Mouse (Mus musculus) central nervous system, embryonic 14 days (tissue): ENCODE data around the gene Jkamp. TPM values are rescaled to one million over a fixed set of nuclear protein-coding genes. Genes with fewer than 3 reads are reported as not detected.

Experiments
- polyA plus RNA-seq: library from polyadenylated mRNA; depleted of rRNA; stranded (reverse); fragments of >200 nt; gene quantifications from 2 replicates; pipeline ENCODE4 v1.2.3, GENCODE M21; 2012; rRNA removed

Gene Jkamp
- polyA plus RNA-seq: 95.1 and 102 TPM in 2 replicates

DNA sequence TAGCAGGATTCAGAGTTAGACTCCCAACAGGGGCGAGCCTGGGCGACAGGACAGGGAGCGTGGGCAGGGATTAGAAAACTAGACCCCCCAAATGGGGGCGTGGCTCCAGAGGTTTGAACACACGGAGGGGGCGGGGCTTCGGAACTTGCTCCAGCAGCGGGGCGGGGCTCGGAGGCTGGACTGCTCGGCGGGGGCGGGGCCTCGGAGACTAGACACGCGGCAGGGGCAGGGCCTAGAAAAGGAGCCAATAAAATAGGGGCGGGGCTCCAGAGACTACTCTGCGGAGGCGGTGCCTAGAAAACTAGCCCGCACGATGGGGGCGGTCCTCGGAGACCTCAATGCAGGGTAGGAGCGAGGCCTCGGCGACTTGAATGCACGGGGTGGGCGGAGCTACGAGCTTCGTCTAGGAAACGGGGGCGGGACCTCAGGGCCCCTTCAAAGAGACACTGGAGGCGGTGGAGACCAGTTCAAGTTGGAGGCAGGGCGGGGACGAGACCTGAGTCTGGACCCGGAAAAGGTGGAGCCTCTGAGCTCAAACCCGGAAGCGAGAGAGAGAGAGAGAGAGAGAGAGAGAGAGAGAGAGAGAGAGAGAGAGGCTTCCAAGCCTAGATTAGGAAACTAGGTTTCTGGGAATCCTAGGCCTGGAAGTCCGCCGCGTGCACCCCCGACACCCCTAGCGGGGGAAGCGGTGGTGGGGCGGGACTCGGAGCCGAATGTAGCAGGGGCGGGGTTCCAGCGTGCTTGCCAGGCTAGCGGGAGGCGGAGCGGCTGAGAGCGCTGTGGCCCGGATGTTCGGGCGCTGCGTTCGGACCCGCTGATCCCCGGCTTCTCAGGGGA is at the start of gene Jkamp, which contains the start of gene L3hypdh:
TSS of gene Jkamp (plus strand) at position 261 of the 837 bp plus-strand sequence.
TSS of gene L3hypdh (minus strand) at position 111 of the 837 bp plus-strand sequence.

DNA sequence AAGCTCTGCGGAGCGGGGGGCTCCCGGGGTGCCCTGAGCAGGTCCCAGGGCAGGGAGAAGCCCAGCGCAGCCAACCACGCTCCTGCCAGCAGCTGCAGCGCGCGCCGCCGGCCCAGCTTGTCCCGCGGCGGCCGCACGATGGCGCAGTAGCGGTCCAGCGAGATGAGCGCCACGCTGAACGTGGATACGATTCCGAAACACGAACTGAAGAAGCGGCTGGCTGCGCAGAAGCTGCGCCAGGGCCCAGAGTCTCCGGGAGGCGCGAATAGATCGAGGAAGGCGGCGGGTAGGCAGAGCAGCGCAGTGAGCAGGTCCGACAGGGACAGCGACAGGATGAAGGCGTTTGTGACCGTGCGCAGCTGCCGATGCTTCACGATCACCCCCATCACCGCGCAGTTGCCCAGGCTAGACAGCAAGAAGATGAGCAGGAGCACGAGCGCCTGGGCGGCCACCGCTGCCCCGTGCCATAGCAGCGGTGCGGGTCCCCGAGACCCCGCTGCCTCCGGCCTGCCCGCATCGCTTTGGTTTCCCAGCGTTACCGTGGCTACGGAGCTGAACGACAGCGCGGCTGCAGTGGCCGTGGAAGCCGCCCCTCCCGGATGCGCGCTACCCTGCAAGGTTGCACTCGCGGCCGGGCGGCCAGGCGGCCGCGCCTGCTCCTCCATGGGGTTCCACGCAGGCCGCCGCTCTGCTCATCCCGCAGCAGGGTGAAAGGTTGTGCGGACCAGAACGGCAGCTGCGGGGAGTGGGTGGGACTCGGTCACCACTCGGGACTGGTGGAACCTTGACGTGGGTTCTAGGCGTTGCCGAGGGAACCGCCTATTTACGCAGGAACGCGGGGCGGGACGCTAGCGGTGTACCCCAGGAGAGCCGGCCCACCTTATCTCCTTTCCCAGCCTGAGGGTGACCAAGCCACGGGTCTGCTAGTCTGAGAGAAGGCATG is 14.8 kb upstream of the Jkamp start, which contains the start of gene Gpr135:
TSS of gene Gpr135 (minus strand) at position 799 of the 943 bp plus-strand sequence.

Other genes with a start within 250 kb of the Jkamp start
- 7.4 TPM in 2 replicates for gene Gpr135, start 14.5 kb upstream of the Jkamp start, polyA plus RNA-seq
- gene L3hypdh, start 150 bp upstream of the Jkamp start, polyA plus RNA-seq: 16.0 and 19.2 TPM in 2 replicates
- gene Ccdc175, start 99.4 kb downstream of the Jkamp start, polyA plus RNA-seq: 0.03 TPM in 1 of 2 replicates, not detected in the other